In the genomic region with DNA sequence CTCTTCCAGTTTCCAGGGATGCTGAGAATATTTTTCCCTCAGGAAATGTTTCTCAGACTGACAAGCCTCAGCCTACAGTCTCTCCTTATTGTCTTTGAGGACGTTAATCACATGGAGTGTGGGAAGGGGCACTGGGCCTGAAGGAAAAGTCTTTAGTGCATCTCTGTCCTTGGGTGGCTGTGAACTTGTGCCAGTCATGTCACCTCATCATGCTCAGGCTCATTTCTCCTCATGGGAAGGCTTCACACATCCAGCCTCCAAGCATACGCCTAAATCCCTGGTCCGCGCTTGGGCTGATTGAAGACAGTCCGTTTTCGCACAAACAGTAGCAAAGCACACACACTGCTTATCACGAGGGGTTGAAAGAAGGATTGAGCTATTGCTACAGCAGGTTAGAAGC, we compare ENCODE assay signal across 18 mouse cellular contexts.
"Had no signal": no experiment of that assay in that cellular context is flagged by ENCODE, and none has a peak within 500 bp of the region (broad histone marks: within the 10 kb centered on the region; RNA-seq: fewer than 3 reads in every experiment).

No protein-coding gene starts in this region.

- DNase-seq: liver, embryonic 13.5 days; liver, postnatal 0 days; lung, adult 2 months; lung, postnatal 14 days; lung, postnatal 36 days; right cerebral cortex, postnatal 14 days; thymus, adult 2 months; thymus, postnatal 25 days; thymus, postnatal 4 days had no signal

- H3K4me3 ChIP-seq: liver, embryonic 13.5 days; liver, embryonic 15.5 days; lung, embryonic 15.5 days; megakaryocyte, embryonic 14.5 days; midbrain, embryonic 12.5 days; neural tube, embryonic 12.5 days; stomach, embryonic 15.5 days had no signal

- ATAC-seq: liver, postnatal 0 days; lung, postnatal 0 days had no signal

- H3K27me3 ChIP-seq: liver, embryonic 13.5 days; liver, embryonic 15.5 days; lung, embryonic 15.5 days; megakaryocyte, embryonic 14.5 days; midbrain, embryonic 12.5 days; neural tube, embryonic 12.5 days; stomach, embryonic 15.5 days had no signal

- H3K4me2 ChIP-seq: liver, embryonic 13.5 days; liver, embryonic 15.5 days; lung, embryonic 15.5 days; midbrain, embryonic 12.5 days; neural tube, embryonic 12.5 days; stomach, embryonic 15.5 days had no signal

- H3K9ac ChIP-seq: liver, embryonic 13.5 days; liver, embryonic 15.5 days; liver, postnatal 0 days; lung, embryonic 15.5 days; midbrain, embryonic 12.5 days; neural tube, embryonic 12.5 days; stomach, embryonic 15.5 days had no signal

- H3K4me1 ChIP-seq: liver, embryonic 13.5 days; liver, embryonic 15.5 days; lung, embryonic 15.5 days; megakaryocyte, embryonic 14.5 days; midbrain, embryonic 12.5 days; neural tube, embryonic 12.5 days; stomach, embryonic 15.5 days had no signal

- H3K9me3 ChIP-seq: liver, embryonic 13.5 days; liver, embryonic 15.5 days; lung, embryonic 15.5 days; megakaryocyte, embryonic 14.5 days; midbrain, embryonic 12.5 days; neural tube, embryonic 12.5 days; stomach, embryonic 15.5 days had no signal

- H3K36me3 ChIP-seq: liver, embryonic 13.5 days; liver, embryonic 15.5 days; lung, embryonic 15.5 days; midbrain, embryonic 12.5 days; neural tube, embryonic 12.5 days; stomach, embryonic 15.5 days had no signal

- H3K27ac ChIP-seq: liver, embryonic 13.5 days; liver, embryonic 15.5 days; lung, embryonic 15.5 days; macrophage; midbrain, embryonic 12.5 days; neural tube, embryonic 12.5 days; stomach, embryonic 15.5 days; stomach, postnatal 0 days had no signal
